In the genomic region with DNA sequence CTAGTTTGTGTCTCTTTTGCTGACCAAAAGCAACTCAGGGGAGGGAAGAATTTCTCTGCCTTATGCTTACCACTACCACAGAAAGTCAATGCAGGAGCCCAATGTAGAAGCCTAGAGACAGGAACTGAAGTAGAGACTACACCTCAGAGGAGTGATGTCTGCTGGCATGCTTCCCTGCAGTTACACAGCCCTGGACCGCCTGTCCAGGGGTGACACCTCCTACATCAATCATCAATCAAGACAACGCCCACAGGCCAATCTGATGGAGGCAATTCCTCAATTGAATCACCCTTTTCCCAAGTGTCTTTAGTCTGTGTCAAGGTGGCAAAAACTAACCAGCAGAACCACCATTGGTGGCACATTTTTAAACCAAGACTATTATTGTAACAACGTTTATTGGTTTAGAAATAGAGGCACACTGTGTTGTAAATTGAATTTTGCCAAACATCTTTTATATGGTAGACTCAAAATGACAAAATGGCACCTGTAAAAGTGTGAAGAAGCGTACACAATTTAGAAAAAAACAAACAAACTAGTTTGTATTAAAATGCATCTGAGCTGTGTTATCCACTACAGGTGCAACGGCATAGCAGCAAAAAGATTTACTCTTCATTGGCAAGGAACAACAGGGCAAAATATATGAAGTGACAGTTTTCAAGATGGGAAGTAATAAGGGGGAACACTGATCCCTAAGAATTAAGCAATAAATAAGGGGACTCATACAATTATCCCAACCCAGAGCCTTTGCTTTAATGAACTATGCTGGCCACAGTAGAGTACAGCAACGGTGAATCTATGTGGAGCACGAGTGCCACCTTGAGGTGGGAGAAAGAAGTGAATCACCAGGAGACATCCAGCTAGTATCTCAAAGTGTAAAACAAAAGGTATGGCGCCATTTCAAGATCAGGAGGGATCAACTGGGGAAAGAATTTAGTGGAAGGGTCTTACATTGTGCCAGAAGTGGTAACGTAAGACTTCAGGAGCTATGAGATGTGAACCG, we compare ENCODE assay signal across 8 mouse cellular contexts. TPM values are rescaled to one million over a fixed set of nuclear protein-coding genes. Genes with fewer than 3 reads are reported as not detected.
DNase-seq lines count a peak whose midpoint lies in the region; ATAC-seq and TF ChIP-seq lines count a peak whose summit lies in the region.

No protein-coding gene starts in this region.

- no peak for TF ChIP-seq POLR2A in cortical plate, adult 2 months (IDR thresholded peaks at IDR 0.05; ENCODE audit: extremely low read depth, insufficient read depth, low read length)
- no peak for TF ChIP-seq POLR2A in limb, embryonic 14.5 days (IDR thresholded peaks at IDR 0.05; ENCODE audit: borderline replicate concordance, extremely low read depth, insufficient read depth, insufficient read length)

- no peak overlapping the region for H3K4me2 ChIP-seq in kidney, embryonic 15.5 days
- no peak overlapping the region for H3K4me2 ChIP-seq in limb, embryonic 14.5 days (replicated peaks; ENCODE audit: low read depth, low read length, severe bottlenecking)

- no peaks in the 10 kb centered on the region for H3K27me3 ChIP-seq in kidney, embryonic 15.5 days
- H3K27me3 ChIP-seq in limb, embryonic 14.5 days (ENCODE audit: control insufficient read depth, insufficient read depth, low read length), result no peaks in the 10 kb centered on the region

- no peak overlapping the region for H3K9ac ChIP-seq in kidney, embryonic 15.5 days
- H3K9ac ChIP-seq in limb, embryonic 14.5 days (ENCODE audit: low read depth, low read length, severe bottlenecking), result no peak overlapping the region

- no peaks in the 10 kb centered on the region for H3K4me1 ChIP-seq in cortical plate, adult 2 months (ENCODE audit: control insufficient read depth, insufficient read depth, low read length)
- no peaks in the 10 kb centered on the region for H3K4me1 ChIP-seq in kidney, embryonic 15.5 days
- no peaks in the 10 kb centered on the region for H3K4me1 ChIP-seq in limb, embryonic 14.5 days (ENCODE audit: control insufficient read depth, insufficient read depth, low read length)

- DNase-seq in 3T3-L1 (ENCODE audit: low read depth, low spot score) (peak; percentile 78), adipocyte (ENCODE audit: low spot score) (peak; percentile 74)
- peak; percentile 17 for DNase-seq in gastrocnemius, postnatal 25 days
- peak; percentile 78 for DNase-seq in limb, embryonic 14.5 days (ENCODE audit: low spot score)
- DNase-seq in neural tube, embryonic 10.5 days (ENCODE audit: extremely low spot score, low spot score), result peak; percentile 63
- peak; percentile 14 to 15 for DNase-seq in thymus, adult 18-20 months

- no peak overlapping the region for H3K27ac ChIP-seq in cortical plate, adult 2 months (ENCODE audit: insufficient read depth, low read length)
- H3K27ac ChIP-seq in kidney, embryonic 15.5 days, result no peak overlapping the region
- no peak overlapping the region for H3K27ac ChIP-seq in limb, embryonic 14.5 days (replicated peaks; ENCODE audit: low read depth, low read length)

- 48% methylated on average over 10 of the region's 10 CpGs for WGBS in kidney, embryonic 15.5 days
- WGBS in limb, embryonic 14.5 days, result 45% methylated on average over 10 of the region's 10 CpGs

- ATAC-seq in kidney, embryonic 15.5 days (replicated peaks; ENCODE audit: low FRiP score), result peak; percentile 79
- ATAC-seq in limb, embryonic 14.5 days (ENCODE audit: low FRiP score, low read depth), result peak; percentile 57; the same call in 1 of the 2 replicates

- peaks cover 8% of the 10 kb centered on the region; the same call in 1 of the 2 replicates for H3K9me3 ChIP-seq in kidney, embryonic 15.5 days (replicated peaks)
- no peaks in the 10 kb centered on the region for H3K9me3 ChIP-seq in limb, embryonic 14.5 days (ENCODE audit: control insufficient read depth, low read length)

- H3K36me3 ChIP-seq in kidney, embryonic 15.5 days, result no peaks in the 10 kb centered on the region
- H3K36me3 ChIP-seq in limb, embryonic 14.5 days (ENCODE audit: control insufficient read depth, insufficient read depth, low read length), result no peaks in the 10 kb centered on the region

- no peak overlapping the region for H3K4me3 ChIP-seq in cortical plate, adult 2 months (ENCODE audit: insufficient read depth, low read length)
- no peak overlapping the region for H3K4me3 ChIP-seq in kidney, embryonic 15.5 days (replicated peaks)
- H3K4me3 ChIP-seq in limb, embryonic 14.5 days (replicated peaks; ENCODE audit: low read length), result no peak overlapping the region

- TF ChIP-seq CTCF in cortical plate, adult 2 months (IDR thresholded peaks at IDR 0.05; ENCODE audit: extremely low read depth, insufficient read depth, low read length), result peak; percentile 93

RNA-seq across cellular contexts. Expression of a gene that starts 29.8 kb away (rescaled TPM):
- 37.1 and 38.8 TPM in 2 replicates for polyA plus RNA-seq in cortical plate, adult 2 months (2012; rRNA removed)
- 10 to 100 TPM; 18.8 to 21.0 TPM for total RNA-seq in gastrocnemius, postnatal 25 days (2021)
- 71.3 and 75.3 TPM in 2 replicates for polyA plus RNA-seq in kidney, embryonic 15.5 days (2015; fragmentation: Nextera tagmentation; extraction: Ambion mirVana)
- 54.6 and 70.8 TPM in 2 replicates for polyA plus RNA-seq in limb, embryonic 14.5 days (2012; rRNA removed)
- 68.9 and 69.1 TPM in 2 replicates for polyA plus RNA-seq in limb, embryonic 14.5 days (2014; fragmentation: Nextera tagmentation; extraction: Ambion mirVana)

Comparison
In these comparisons a context has a peak if more than half of its experiments do, and no peak if none do; other contexts are left out.
1. DNase-seq: peak in every context shown above with its lines; median percentile 78 in 3T3-L1; 78 in limb, embryonic 14.5 days; 74 in adipocyte; 63 in neural tube, embryonic 10.5 days; 17 in gastrocnemius, postnatal 25 days; 14 in thymus, adult 18-20 months.